Mouse (Mus musculus) kidney, adult 8-10 months (tissue): ENCODE measurements at regions not wholly inside any gene's neighbourhood (a gene's known extent, or its start where the extent isn't known, plus 50 kb on each side); places are given as distances from the start of the nearest gene placed in this dataset.

Experiments used
- DNase-seq, 2 experiments: peaks; one replicate each; pipeline ENCODE4 v3.0.0; 2022

DNA sequence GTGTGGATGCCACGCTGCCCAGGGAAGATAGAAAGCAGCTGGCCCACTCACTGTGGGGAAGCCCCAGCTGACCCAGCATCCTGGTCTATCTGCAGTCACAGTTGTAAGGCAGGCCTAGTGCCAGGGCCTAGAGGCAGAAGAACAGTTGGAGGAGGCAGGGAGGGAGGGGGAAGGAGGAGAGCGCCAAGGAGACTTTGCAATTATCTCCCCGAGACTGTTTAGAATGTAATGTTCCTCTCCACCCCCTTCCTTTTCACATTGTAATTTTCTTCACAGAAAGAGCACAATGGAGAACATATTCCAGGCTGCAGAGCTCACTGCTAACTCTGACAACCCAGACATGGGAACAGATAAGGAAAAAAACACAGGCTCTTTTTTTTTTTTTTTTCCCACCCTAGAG, 1382.3 kb downstream of the Gsdmc2 start:
- DNase-seq, result no peak

DNA sequence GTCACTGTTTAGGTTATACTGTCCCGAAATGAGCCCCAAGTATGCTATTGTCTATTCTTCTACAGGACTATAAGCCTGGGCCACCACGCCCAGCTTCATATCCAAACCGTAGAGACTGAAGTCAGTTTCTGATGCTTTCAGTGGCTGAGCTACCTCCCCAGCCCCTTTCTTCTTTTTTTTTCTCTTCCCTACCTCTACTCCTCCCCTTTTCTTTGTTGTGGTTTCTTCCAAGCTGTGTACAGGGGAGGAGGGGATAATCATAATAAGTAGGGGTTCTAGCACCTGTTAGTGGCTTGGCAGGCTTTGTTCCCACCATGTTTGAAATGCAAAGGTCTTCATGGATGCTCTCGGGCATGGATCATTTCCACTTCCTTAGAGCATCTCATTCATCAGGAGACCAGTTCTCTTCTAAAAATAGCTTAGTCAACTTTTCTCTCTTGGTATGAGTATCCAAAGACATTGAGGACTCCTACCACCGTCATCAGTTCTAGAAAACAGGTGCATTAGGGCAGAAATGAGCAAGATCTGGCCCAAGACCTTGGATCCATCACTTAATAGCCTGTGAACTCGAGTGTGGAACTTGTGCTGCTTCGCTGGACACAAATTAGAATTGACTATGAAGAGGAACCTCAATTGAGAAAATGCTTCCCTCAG, 1383.5 kb downstream of the Gsdmc2 start:
- DNase-seq, result no peak

DNA sequence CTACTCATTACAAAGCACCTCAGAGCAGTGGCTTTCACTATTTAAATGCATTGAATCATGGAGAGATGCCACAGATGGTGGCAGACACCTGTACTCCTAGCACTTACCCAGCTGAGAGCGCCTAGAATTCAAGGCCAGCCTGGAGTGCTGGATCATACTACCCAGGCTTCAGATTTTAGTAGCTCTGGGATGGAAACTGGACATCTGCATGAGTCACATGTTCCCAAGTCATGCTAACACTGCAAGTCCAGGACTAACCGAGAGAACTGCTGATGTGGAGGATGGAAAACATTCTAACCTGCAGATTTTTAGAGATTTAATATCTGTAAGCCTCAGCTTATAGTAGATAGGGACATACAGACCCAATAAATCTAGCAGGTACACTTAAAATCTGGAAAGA, 1384.3 kb downstream of the Gsdmc2 start:
- no peak for DNase-seq

DNA sequence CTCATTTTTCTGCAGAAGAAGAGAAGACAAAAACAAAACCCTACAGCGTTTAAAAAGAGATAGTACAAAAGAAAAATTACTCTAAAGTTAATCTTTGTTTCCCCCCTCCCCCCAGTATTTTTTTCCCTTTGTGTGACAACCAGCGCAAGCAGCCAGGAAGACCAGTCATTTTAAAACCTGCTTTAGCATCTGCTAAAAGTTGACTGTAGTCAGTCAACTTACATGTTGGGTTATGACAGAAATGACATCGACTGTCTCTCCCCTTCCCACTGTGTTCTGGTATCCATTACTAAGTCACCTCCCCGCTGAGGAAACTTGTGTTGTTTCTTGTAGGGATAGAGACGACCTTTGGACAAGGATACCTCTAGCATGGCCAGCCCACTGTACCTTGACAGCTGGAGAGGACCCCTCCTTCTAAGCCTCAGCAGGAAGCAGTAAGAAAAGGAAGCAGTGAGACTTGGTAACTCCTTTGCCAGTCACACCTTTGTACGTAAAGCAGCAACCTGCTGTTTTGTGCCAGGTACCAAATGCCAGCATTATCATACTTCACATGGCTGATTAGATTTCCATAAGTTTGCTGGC, 1384.9 kb downstream of the Gsdmc2 start:
- DNase-seq, result no peak

DNA sequence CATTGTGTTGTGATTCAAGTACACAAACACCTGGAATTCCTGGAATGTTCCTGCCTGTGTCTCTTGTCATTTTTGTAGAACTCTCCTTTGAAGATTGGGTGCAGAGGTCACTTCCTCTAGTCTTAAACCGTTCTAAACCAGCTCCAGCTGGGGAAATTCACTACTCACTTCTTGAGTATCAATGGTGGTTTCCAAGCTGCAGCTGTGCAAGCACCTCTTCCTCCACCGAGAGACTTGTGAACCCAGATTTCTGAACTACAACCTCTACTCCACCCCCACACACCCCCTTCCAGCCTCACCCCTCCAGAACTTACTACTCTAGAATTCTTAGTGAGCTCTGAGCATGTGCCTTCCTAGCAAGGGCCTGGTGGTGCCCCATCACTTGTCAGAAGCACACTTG, 1387.0 kb downstream of the Gsdmc2 start:
- DNase-seq, result no peak

DNA sequence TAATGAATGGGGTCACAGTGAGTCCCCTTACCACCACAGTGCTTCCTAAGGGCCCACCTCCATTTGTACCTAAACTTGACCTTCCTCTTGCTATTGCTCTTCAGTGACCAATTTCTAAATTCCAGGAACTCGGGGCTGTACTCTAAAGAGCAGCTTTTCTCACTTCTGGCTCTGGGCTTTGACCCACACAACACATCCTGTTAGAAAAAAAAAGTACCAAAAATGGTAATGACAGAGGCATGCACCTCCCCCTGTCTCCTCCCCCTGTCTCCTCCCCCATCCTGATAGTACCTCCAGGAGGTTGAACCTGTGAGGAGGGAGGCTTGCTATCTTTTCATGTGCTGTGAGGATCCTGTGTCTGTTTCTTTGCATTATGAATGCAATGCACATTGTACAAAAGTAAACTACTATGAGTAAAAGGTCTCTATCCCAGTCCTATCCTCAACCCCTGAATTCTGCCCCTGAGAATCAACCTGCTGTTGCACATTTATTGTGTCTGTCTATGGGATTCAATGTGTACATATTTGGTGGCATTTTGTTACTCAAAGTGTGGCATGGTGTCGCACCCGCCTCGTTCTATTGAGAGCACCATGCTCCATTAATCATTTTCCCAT, 1387.8 kb downstream of the Gsdmc2 start:
- no peak for DNase-seq

DNA sequence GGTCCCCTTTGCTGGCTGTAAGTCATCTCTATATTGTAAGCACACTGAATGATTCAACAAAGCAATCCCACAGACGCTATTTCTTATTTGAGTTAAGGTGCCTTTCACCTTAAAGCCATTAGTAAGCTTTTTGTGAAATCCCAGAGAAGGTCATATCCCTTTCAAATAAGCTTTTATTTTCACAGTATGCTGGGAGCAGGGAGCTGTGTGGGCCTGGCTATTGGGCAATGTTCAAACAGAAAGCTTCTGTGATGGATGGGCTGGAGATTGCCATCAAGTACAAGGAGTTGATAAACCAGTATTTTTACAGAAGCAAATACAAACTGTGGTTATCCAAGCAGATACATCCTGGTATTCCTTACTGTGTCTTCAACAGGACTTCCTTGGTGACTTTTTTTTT, 1389.0 kb downstream of the Gsdmc2 start:
- DNase-seq, result no peak

DNA sequence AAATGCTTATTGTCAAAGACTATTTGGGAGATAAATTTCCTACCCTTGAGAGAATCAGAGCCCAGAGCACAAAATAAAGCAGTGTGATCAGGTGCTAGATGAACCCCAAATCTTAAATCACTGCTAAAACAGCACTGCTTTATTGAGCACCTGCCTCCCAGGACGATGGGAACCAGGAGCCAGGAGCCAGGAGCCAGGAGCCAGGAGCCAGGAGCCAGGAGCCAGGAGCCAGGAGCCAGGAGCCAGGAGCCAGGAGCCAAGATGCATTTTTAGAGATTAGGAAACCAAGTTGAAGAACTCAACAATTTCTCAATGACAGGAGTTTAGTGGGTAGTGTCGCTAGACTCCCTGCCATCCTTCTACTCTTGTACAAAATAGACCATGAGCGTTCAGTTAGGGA, 1396.9 kb downstream of the Gsdmc2 start:
- no peak for DNase-seq

DNA sequence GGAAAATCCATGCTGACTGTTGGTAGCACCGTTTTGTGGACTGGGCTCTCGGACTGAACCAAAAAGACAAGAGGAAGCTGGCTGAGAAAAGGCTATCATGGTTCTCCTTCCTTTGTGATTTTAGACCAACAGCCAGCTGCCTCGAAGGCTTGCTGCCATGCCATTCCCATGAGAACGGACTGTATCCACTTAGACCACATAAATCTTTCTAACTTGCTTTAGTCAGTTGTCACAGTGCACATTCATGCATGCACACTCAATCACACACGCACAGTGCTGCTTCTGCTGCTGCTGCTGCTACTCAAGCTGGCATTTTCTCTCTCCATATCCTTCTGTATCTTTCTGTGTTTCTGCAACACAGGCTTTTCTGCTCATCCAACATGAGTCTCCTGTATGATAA, 1405.8 kb downstream of the Gsdmc2 start:
- DNase-seq, result no peak

DNA sequence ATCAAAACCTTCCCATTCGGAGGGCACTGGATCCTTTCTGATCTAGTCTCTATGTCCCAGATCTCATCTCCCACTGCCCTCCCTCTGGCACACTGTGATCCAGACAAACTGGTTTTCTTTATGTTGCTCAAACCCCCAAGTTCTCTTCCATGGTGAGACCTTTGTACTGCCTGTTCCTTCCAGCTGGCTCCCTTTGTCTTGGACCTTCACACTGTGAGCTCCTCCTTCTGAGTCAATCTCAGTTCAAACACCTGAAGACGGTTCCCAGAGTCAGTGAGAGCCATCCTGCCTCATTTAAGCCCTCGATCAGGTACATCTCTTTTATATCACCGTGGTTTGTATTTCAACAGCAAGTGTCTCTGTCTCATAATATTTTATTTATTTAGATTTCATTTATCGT, 1408.3 kb downstream of the Gsdmc2 start:
- DNase-seq, result no peak

DNA sequence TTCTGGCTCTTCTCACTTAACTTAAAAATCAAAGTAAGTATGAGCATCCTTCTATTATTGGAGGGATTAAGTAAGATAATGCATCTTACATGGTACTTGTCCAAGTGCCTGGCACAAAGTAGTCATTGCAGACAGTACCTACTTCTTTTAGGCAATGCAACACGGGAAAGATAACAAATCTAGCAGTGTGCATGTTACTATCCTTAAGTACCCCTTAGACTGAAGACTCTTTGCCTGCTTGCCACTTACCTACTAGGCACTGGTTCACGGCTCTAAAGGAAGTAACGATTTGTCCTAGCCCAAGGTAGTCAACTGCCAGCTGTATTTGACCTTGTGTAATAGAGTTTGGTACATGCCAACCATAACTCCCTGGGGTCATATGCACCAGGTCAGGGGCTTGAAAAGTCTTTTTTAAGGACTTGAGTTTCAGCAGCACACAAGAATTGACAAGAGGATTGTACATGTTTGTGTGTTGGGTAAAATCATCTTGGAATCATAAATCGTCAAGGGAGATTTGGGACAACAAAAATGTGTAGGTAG, 1409.8 kb downstream of the Gsdmc2 start:
- no peak for DNase-seq

DNA sequence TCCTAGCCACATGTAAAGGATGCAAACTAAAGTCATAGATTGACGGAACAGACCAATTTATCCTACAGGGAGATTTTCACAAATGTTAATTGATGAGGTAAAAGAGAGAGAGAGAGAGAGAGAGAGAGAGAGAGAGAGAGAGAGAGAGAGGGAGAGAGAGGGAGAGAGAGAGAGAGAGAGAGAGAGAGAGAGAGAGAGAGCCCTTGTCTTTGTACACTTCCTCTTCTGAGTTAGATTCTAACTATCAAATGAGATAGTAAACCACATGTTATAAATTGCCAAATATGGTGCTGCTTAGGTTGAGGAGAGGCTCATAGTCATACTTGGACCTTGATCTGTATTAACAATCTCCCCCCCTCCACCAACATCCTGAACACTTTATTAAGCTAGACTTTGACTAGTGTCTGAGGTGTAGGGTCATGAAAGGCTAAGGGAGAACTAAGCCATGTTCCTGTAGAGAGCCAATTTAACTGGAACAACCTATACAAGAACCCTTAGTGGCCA, 1412.2 kb downstream of the Gsdmc2 start:
- no peak for DNase-seq

DNA sequence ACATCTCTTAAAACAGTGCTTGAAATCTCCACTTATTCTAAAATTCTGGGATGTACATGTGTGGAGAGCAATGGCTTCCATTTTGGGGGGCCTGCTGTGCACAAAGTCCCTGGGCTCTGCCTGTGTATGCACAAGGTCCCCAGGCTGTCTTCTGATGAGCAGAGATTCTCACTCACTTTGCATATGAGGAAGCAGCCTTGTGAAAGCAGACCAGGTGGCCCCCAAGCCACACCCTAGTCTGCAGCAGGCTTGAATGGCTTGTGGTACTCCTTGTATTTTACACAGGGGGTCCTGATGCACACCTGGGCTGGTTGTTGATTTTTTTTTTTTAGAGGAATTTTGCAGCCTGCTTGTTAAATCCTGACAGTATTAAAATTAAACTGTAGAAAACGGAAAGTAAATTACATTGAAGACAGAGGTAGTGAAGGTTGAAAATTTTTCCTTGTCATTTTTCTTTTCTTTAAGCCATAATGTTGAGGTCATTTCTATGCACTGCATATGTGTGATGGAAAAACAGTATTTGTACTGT, 1413.8 kb downstream of the Gsdmc2 start:
- no peak for DNase-seq

DNA sequence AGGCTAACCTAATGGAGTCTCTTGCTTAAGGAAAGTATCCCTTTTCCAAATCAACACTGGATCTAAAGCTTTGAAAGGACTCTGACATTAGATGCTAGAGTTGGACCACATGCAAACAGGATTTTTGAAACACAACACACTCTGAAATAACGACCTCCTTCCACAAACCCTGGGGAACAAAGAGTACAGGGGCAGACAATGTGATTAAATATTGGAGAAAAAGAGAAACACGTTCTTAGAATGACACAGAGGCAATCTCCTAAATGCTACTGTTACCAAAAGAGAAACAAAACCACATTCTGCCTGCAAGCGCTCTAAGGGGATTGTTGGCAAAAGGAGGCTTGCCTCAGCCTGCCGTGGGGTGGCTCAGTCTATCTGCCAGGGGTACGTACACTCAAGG, 1422.0 kb downstream of the Gsdmc2 start:
- no peak for DNase-seq

DNA sequence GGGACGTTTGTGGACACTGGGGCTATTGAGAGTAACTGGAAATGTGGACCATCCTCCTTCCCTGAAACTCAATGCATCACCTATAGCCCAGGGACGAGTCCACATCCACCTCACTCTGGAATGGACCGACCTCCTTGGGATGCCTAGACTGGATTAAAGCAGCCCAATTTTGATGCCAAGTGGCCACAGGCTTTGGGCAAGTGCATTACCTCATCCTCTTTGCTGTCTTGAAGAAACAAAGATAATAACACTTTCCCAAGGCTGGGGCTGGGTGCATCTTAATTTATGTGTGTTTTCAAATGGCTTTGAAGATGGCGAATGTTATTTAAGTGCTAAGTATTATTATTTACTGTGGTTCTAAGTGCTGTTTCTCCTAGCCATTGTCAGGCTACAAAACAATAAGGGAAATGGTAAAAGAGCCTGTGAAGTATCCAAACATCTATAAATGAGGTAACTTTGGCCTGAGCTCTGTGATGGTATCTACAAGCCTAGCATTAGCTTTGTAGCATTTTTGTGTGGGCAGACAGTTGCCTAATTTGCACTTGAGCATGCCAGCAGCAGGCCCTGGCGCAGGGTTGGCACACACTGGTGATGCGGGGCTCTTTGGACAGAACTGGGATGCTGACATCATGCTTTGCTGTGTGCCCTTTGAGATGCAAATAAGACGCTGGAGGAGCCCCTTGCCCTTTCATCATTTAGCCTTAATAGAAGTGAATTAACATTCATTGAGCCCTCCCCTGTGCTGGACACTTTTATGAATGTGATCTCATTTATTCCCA, 1423.7 kb downstream of the Gsdmc2 start:
- DNase-seq, result no peak

DNA sequence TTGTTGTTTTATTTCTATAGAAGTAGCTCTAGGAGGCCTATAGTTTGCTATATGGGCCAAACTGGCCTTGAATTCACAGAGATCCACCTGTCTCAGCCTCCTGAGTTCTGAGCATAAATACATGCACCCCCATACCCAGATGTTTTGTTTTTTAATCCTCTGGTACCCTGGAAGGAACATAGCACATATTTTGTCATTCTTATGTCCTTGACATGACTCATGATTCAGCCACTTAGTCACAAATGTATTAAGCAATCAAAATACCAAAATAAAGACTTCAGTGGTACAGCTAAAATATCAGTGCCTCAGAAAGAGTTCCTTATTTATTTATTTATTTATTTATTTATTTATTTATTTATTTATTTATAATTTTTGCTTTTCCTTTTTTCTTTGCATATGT, 1428.3 kb downstream of the Gsdmc2 start:
- DNase-seq, result no peak

DNA sequence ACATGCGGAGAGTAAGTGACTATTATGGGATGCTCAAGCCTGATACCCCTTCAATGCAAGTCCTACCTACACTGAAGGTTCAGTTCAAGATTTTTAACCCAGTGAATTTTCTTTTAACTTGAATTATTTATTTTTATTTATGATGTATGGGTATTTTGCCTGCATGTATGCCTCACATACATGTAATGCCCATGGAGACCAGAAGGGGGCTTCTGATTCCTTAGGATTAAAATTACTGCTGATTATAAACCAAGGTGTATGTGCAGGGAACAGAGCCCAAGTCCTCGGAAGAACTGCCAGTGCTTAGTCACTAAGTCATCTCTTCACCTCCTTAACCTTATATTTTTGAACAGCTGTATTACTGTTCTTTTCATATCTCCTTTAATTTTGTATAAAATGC, 1431.3 kb downstream of the Gsdmc2 start:
- no peak for DNase-seq

DNA sequence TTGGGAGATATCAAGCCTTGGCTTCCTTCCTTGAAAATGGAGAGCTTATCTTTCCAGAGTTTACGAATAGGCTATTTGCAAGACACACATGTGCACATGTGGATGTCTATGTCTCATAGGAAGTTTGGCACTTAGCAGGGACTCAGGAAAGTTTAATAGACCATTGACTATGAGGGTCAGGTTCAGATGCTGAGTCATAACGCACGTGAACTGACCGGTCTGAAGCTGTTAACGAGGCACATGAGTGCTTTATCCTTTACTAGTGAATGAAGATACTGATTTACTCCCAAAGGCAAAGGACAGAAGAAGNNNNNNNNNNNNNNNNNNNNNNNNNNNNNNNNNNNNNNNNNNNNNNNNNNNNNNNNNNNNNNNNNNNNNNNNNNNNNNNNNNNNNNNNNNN, 1442.8 kb downstream of the Gsdmc2 start:
- peak; percentile 22 to 53 for DNase-seq

DNA sequence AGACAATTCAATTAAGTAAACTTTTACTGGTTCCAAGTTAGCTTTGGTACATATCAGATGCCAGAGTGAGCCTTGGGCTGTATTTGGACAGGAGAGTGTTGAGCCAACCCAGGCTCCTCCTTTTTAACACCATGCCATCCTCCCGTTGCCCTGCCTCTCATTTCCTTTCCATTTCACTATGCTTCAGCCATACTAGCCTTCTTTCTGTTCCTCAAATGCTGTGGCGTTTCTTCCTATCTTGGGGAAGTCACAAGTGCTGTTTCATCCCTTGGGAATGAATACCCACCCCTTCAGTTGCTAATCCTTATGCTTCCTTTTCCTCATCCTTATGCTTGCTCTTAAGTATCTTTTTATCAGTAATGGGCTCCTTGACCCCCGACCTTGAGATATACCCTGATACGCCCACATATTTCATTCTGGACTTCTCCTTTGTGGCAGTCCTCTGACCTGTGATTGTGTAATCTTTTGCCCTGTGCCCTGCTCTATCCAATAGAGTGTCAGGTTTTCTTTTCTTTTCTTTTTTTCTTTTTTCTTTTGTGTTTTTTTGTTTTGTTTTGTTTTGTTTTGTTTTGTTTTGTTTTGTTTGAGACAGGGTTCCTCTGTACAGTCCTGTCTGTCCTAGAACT, 1443.9 kb downstream of the Gsdmc2 start:
- DNase-seq, result no peak

DNA sequence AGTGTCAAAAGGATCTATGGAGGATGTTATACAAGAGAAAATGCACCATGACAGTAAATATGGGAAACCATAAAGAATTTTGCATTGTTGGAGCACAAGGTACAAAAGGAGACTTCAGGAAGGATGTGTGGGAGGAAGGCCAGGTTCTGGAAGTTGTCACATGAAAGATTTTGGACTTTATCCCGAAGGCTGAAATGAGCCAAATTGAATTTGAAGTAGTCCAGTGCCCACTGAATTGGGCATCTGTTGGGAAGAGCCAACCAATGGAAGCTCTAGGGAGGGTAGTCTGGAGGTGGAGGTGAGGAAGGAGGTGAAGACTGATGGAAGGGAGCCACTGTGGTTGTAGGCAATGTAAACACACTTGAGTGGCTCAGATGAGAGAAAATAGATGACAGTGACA, 1445.6 kb downstream of the Gsdmc2 start:
- DNase-seq, result peak in 1 of 2 experiments; percentile 19

DNA sequence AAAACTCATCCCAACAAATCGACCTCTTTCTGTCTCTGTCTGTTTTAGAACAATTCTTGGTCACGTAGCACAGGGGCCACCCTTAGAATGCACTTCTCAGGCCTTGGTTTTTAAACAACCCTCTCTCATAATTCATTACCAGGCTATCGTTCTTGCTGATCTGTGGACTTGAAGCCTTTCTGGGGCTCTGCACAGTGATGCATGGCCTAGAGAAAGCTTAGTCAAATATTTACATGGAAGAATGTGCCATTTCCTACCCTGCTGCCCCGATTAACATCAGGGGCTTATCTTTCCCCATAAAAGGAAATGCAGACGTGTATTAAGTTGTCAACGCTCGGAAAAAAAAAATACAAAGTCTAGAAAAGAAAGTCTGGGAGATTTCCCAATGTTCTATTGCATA, 1448.0 kb downstream of the Gsdmc2 start:
- DNase-seq, result peak; percentile 57 to 80

DNA sequence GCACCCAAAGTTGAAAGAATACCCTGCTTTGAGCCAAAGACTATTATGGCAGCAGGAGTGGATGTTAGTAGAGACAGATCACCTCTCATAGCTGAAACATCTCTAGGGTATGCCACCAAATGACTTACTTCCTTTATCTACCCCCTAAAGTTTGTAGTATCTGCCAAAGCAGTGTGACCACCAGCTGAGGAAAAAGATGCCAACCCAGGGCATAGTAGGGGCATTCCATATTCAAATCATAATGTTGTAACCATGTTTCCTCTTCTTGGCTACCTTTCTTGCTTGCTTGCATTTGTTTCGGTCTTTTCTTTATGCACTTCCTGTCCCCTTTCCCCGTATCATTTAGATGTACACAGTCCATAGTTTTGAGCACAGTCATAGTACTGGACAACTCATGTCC, 1449.6 kb downstream of the Gsdmc2 start:
- no peak for DNase-seq

DNA sequence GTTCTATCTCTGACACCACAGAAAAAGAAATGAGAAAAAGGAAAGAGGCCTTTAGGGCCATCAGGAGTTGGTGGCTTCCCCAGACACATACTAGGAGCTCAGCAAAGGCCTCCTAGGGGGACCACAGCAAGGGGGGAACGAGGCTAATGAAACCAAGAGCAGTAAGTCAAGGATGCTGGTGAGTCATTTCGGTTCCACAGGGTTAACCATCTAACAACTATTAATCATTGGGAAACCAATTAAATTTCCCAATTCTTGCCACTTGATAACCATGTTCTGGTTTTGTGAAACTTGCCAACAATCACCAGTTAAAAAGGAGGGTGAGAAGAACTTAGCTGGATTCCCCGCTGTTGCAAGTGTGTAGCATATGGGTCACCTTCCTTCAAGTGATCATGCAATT, 1451.6 kb downstream of the Gsdmc2 start:
- DNase-seq, result no peak
